Mouse (Mus musculus): ENCODE results near the gene Lmo2. TPM values are rescaled to one million over a fixed set of nuclear protein-coding genes. Genes with fewer than 3 reads are reported as not detected.

Lmo2 gene
- polyA plus RNA-seq, 1 experiment from 2014 or later, result 17.8 TPM

- Histone ChIP-seq H3K4me3 (ENCODE audit: low read length) (no peak overlapping the region), H3K36me3 (ENCODE audit: control insufficient read depth, insufficient read depth) (no peaks in the 10 kb centered on the region), H3K27me3 (ENCODE audit: control insufficient read depth, insufficient read depth, low read length) (peaks cover 2% of the 10 kb centered on the region), H3K9me3 (replicated peaks; ENCODE audit: control insufficient read depth, low read length) (no peaks in the 10 kb centered on the region), H3K4me1 (ENCODE audit: control insufficient read depth, insufficient read depth, low read length) (no peaks in the 10 kb centered on the region), H3K4me2 (ENCODE audit: low read depth, low read length) (no peak overlapping the region), H3K9ac (ENCODE audit: low read length) (no peak overlapping the region), H3K27ac (ENCODE audit: low read length) (no peak overlapping the region)
- 80% methylated on average over 2 of the region's 2 CpGs for WGBS
- ATAC-seq (replicated peaks; ENCODE audit: extremely low read depth, insufficient read depth, low FRiP score), result no peak
Measured at GRCm38 (mm10) chr2:103937670-103938069, 20.1 kb upstream of the Lmo2 start.

GRCm38 (mm10) chr2:103938573-103938972 lies 19.2 kb upstream of the Lmo2 start:
- peaks cover 2% of the 10 kb centered on the region for H3K27me3 ChIP-seq (ENCODE audit: control insufficient read depth, insufficient read depth, low read length)
- no peak for ATAC-seq (replicated peaks; ENCODE audit: extremely low read depth, insufficient read depth, low FRiP score)
- H3K9ac ChIP-seq (ENCODE audit: low read length), result no peak overlapping the region
- no peaks in the 10 kb centered on the region for H3K36me3 ChIP-seq (ENCODE audit: control insufficient read depth, insufficient read depth)
- H3K4me3 ChIP-seq (ENCODE audit: low read length), result no peak overlapping the region
- H3K27ac ChIP-seq (ENCODE audit: low read length), result no peak overlapping the region
- no peak overlapping the region for H3K4me2 ChIP-seq (ENCODE audit: low read depth, low read length)
- H3K9me3 ChIP-seq (replicated peaks; ENCODE audit: control insufficient read depth, low read length), result no peaks in the 10 kb centered on the region
- WGBS, result 74% methylated on average over 1 of the region's 1 CpGs
- no peaks in the 10 kb centered on the region for H3K4me1 ChIP-seq (ENCODE audit: control insufficient read depth, insufficient read depth, low read length)

- Histone ChIP-seq H3K9ac (ENCODE audit: low read length) (no peak overlapping the region), H3K4me2 (ENCODE audit: low read depth, low read length) (no peak overlapping the region), H3K4me3 (ENCODE audit: low read length) (no peak overlapping the region), H3K4me1 (ENCODE audit: control insufficient read depth, insufficient read depth, low read length) (no peaks in the 10 kb centered on the region), H3K36me3 (ENCODE audit: control insufficient read depth, insufficient read depth) (no peaks in the 10 kb centered on the region), H3K9me3 (replicated peaks; ENCODE audit: control insufficient read depth, low read length) (no peaks in the 10 kb centered on the region), H3K27me3 (ENCODE audit: control insufficient read depth, insufficient read depth, low read length) (peaks cover 2% of the 10 kb centered on the region), H3K27ac (ENCODE audit: low read length) (no peak overlapping the region)
- no peak for ATAC-seq (replicated peaks; ENCODE audit: extremely low read depth, insufficient read depth, low FRiP score)
Measured at GRCm38 (mm10) chr2:103939003-103939402, 18.8 kb upstream of the Lmo2 start.

GRCm38 (mm10) chr2:103941085-103941484 lies 16.7 kb upstream of the Lmo2 start:
- WGBS, result 64% methylated on average over 3 of the region's 3 CpGs
- Histone ChIP-seq H3K36me3 (ENCODE audit: control insufficient read depth, insufficient read depth) (no peaks in the 10 kb centered on the region), H3K4me1 (ENCODE audit: control insufficient read depth, insufficient read depth, low read length) (no peaks in the 10 kb centered on the region; the same call in 1 of the 2 replicates), H3K4me3 (ENCODE audit: low read length) (no peak overlapping the region), H3K27ac (ENCODE audit: low read length) (no peak overlapping the region), H3K9me3 (replicated peaks; ENCODE audit: control insufficient read depth, low read length) (no peaks in the 10 kb centered on the region), H3K9ac (ENCODE audit: low read length) (no peak overlapping the region), H3K27me3 (ENCODE audit: control insufficient read depth, insufficient read depth, low read length) (peaks cover 2% of the 10 kb centered on the region), H3K4me2 (ENCODE audit: low read depth, low read length) (no peak overlapping the region)
- ATAC-seq (replicated peaks; ENCODE audit: extremely low read depth, insufficient read depth, low FRiP score), result no peak

GRCm38 (mm10) chr2:103944859-103945258 lies 12.9 kb upstream of the Lmo2 start:
- WGBS, result 81% methylated on average over 2 of the region's 2 CpGs
- Histone ChIP-seq H3K9me3 (replicated peaks; ENCODE audit: control insufficient read depth, low read length) (no peaks in the 10 kb centered on the region), H3K36me3 (ENCODE audit: control insufficient read depth, insufficient read depth) (no peaks in the 10 kb centered on the region), H3K9ac (ENCODE audit: low read length) (no peak overlapping the region), H3K4me1 (ENCODE audit: control insufficient read depth, insufficient read depth, low read length) (no peaks in the 10 kb centered on the region; the same call in 1 of the 2 replicates), H3K4me2 (ENCODE audit: low read depth, low read length) (no peak overlapping the region), H3K27ac (ENCODE audit: low read length) (no peak overlapping the region), H3K4me3 (ENCODE audit: low read length) (no peak overlapping the region), H3K27me3 (ENCODE audit: control insufficient read depth, insufficient read depth, low read length) (0 out of 2 replicates have a peak, but pooled peaks cover 2% of the 10 kb centered on the region)
- no peak; the same call in 1 of the 2 replicates for ATAC-seq (replicated peaks; ENCODE audit: extremely low read depth, insufficient read depth, low FRiP score)

- H3K4me2 ChIP-seq (ENCODE audit: low read depth, low read length), result no peak overlapping the region
- no peaks in the 10 kb centered on the region for H3K9me3 ChIP-seq (replicated peaks; ENCODE audit: control insufficient read depth, low read length)
- WGBS, result 48% methylated on average over 5 of the region's 5 CpGs
- H3K36me3 ChIP-seq (ENCODE audit: control insufficient read depth, insufficient read depth), result no peaks in the 10 kb centered on the region
- no peak overlapping the region for H3K27ac ChIP-seq (ENCODE audit: low read length)
- no peak overlapping the region for H3K4me3 ChIP-seq (ENCODE audit: low read length)
- H3K4me1 ChIP-seq (ENCODE audit: control insufficient read depth, insufficient read depth, low read length), result no peaks in the 10 kb centered on the region; the same call in 1 of the 2 replicates
- no peak for ATAC-seq (replicated peaks; ENCODE audit: extremely low read depth, insufficient read depth, low FRiP score)
- 0 out of 2 replicates have a peak, but pooled peaks cover 2% of the 10 kb centered on the region for H3K27me3 ChIP-seq (ENCODE audit: control insufficient read depth, insufficient read depth, low read length)
- H3K9ac ChIP-seq (ENCODE audit: low read length), result no peak overlapping the region
Measured at GRCm38 (mm10) chr2:103945571-103946092, 12.2 kb upstream of the Lmo2 start.

GRCm38 (mm10) chr2:103946892-103947291 lies 10.9 kb upstream of the Lmo2 start:
- Histone ChIP-seq H3K9ac (ENCODE audit: low read length) (no peak overlapping the region), H3K4me3 (ENCODE audit: low read length) (no peak overlapping the region), H3K27ac (ENCODE audit: low read length) (no peak overlapping the region), H3K4me2 (ENCODE audit: low read depth, low read length) (no peak overlapping the region), H3K27me3 (ENCODE audit: control insufficient read depth, insufficient read depth, low read length) (0 out of 2 replicates have a peak, but pooled peaks cover 2% of the 10 kb centered on the region), H3K4me1 (ENCODE audit: control insufficient read depth, insufficient read depth, low read length) (no peaks in the 10 kb centered on the region; the same call in 1 of the 2 replicates), H3K36me3 (ENCODE audit: control insufficient read depth, insufficient read depth) (no peaks in the 10 kb centered on the region), H3K9me3 (replicated peaks; ENCODE audit: control insufficient read depth, low read length) (no peaks in the 10 kb centered on the region)
- ATAC-seq (replicated peaks; ENCODE audit: extremely low read depth, insufficient read depth, low FRiP score), result no peak
- 67% methylated on average over 8 of the region's 8 CpGs for WGBS

- H3K9me3 ChIP-seq (replicated peaks; ENCODE audit: control insufficient read depth, low read length), result no peaks in the 10 kb centered on the region
- no peak overlapping the region for H3K9ac ChIP-seq (ENCODE audit: low read length)
- no peak overlapping the region for H3K4me3 ChIP-seq (ENCODE audit: low read length)
- WGBS, result 67% methylated on average over 8 of the region's 8 CpGs
- H3K27me3 ChIP-seq (ENCODE audit: control insufficient read depth, insufficient read depth, low read length), result 0 out of 2 replicates have a peak, but pooled peaks cover 2% of the 10 kb centered on the region
- no peak overlapping the region for H3K27ac ChIP-seq (ENCODE audit: low read length)
- no peaks in the 10 kb centered on the region for H3K36me3 ChIP-seq (ENCODE audit: control insufficient read depth, insufficient read depth)
- no peaks in the 10 kb centered on the region; the same call in 1 of the 2 replicates for H3K4me1 ChIP-seq (ENCODE audit: control insufficient read depth, insufficient read depth, low read length)
- no peak for ATAC-seq (replicated peaks; ENCODE audit: extremely low read depth, insufficient read depth, low FRiP score)
- H3K4me2 ChIP-seq (ENCODE audit: low read depth, low read length), result no peak overlapping the region
Measured at GRCm38 (mm10) chr2:103947982-103948655, 9.7 kb upstream of the Lmo2 start.

- Histone ChIP-seq H3K9ac (ENCODE audit: low read length) (no peak overlapping the region), H3K36me3 (ENCODE audit: control insufficient read depth, insufficient read depth) (no peaks in the 10 kb centered on the region), H3K4me1 (ENCODE audit: control insufficient read depth, insufficient read depth, low read length) (no peaks in the 10 kb centered on the region), H3K27ac (ENCODE audit: low read length) (no peak overlapping the region), H3K27me3 (ENCODE audit: control insufficient read depth, insufficient read depth, low read length) (0 out of 2 replicates have a peak, but pooled peaks cover 8% of the 10 kb centered on the region), H3K4me3 (ENCODE audit: low read length) (no peak overlapping the region), H3K4me2 (ENCODE audit: low read depth, low read length) (no peak overlapping the region), H3K9me3 (replicated peaks; ENCODE audit: control insufficient read depth, low read length) (no peaks in the 10 kb centered on the region)
- ATAC-seq (replicated peaks; ENCODE audit: extremely low read depth, insufficient read depth, low FRiP score), result no peak
- 88% methylated on average over 6 of the region's 6 CpGs for WGBS
Measured at GRCm38 (mm10) chr2:103953050-103953835, 4.5 kb upstream of the Lmo2 start.
